Mouse (Mus musculus): ENCODE measurements around the gene 2300002M23Rik.
A peak's percentile ranks its signal among the peaks of the same experiment; 100 is the strongest.

The 2300002M23Rik gene

GRCm38 (mm10) chr17:35556186-35556765, 11.0 kb upstream of the 2300002M23Rik start:
- DNase-seq (ENCODE audit: low read depth, low spot score), result no peak

DNA sequence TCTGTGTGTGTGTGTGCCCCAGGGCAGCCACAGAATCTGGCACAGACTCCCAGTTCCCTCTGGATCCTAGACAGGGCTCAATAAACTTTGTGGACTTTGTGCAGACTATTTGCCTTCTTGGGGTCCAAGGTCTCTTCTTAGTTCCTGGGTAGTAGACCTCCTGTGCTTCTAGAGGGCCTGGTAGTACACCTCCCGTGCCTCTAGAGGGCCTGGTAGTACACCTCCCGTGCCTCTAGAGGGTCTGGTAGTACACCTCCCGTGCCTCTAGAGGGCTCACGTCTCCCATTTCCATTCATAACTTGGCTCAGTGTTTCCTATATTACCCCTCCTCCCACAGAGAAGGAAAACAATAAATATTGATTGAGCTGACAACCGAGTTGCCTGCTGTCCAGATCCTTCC, 10.4 kb upstream of the 2300002M23Rik start:
- DNase-seq (ENCODE audit: low read depth, low spot score), result peak; percentile 63

- DNase-seq (ENCODE audit: low read depth, low spot score), result no peak
These were observed 9.9 kb upstream of the 2300002M23Rik start for GRCm38 (mm10) chr17:35557351-35557750.

DNA sequence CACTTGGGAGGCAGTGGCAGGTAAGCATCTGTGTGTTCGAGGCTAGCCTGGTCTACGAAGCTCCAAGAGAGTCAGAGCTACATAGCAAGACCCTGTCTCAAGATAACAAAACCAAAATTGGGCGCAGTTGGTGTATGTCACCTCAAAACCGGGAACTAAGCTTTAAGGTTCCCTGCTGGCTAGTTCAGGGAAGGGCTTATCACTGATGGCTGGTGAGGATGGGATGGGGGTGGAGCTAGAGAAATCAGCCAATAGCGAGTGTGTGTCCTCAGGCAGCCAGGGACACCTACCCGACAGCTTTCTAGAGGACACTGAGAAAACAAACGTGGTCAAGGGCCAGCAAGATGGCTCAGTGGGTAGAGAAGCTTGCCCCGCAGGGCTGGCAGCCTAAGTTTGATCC, 9.0 kb upstream of the 2300002M23Rik start:
- no peak for DNase-seq (ENCODE audit: low read depth, low spot score)

GRCm38 (mm10) chr17:35567767-35568166, 517 bp downstream of the 2300002M23Rik start:
- no peak for DNase-seq (ENCODE audit: low read depth, low spot score)

- no peak for DNase-seq (ENCODE audit: low read depth, low spot score)
These were observed 2.1 kb downstream of the 2300002M23Rik start for GRCm38 (mm10) chr17:35569091-35569944.

- DNase-seq (ENCODE audit: low read depth, low spot score), result no peak
These were observed 3.6 kb downstream of the 2300002M23Rik start for GRCm38 (mm10) chr17:35570836-35571235.

DNA sequence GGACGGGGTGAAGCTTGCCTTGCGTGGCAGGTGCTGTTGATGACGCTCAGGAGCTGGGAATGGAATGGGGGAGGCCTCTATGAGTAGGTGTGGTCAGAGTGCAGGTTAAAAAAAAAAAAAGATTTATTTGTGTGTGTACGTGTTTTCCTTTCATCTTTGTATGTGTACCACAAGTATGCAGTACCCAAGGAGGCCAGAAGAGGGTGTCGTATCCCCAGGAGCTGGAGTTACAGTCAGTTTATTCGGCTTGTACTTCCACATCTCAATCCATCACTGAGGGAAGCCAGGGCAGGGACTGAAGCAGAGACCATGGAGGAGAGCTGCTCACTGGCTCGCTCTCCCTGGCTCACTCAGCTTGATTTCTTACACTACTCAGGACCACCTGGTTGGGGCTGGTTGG, 4.2 kb downstream of the 2300002M23Rik start:
- DNase-seq (ENCODE audit: low read depth, low spot score), result no peak

GRCm38 (mm10) chr17:35578211-35578610, 11.0 kb downstream of the 2300002M23Rik start:
- DNase-seq (ENCODE audit: low read depth, low spot score), result peak; percentile 89

- peak; percentile 31 for DNase-seq (ENCODE audit: low read depth, low spot score)
These were observed 15.7 kb downstream of the 2300002M23Rik start for GRCm38 (mm10) chr17:35582900-35583299.

- peak; percentile 67 for DNase-seq (ENCODE audit: low read depth, low spot score)
These were observed 17.2 kb downstream of the 2300002M23Rik start for GRCm38 (mm10) chr17:35584330-35584937.

GRCm38 (mm10) chr17:35587291-35587690, 20.0 kb downstream of the 2300002M23Rik start:
- no peak for DNase-seq (ENCODE audit: low read depth, low spot score)

DNA sequence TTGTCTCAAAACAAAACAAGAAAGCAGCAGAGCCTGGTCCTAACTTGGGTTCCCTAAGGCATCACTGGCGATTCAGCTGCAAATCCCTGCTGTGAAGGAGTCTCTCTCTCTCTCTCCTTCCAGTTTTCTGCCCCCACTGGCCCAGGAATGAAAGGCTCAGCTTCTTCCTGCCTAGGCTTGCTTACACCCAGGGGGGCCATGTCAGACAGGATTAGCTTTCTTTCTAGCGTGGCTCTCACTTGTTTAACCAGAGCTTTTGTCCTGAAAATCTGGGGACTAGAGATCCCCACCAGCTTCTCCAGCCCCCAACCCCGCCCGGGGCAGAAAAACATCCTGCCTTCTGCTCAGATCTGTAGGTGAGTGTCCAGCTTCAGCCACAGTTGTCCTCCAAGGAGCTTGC, 21.1 kb downstream of the 2300002M23Rik start:
- no peak for DNase-seq (ENCODE audit: low read depth, low spot score)

DNA sequence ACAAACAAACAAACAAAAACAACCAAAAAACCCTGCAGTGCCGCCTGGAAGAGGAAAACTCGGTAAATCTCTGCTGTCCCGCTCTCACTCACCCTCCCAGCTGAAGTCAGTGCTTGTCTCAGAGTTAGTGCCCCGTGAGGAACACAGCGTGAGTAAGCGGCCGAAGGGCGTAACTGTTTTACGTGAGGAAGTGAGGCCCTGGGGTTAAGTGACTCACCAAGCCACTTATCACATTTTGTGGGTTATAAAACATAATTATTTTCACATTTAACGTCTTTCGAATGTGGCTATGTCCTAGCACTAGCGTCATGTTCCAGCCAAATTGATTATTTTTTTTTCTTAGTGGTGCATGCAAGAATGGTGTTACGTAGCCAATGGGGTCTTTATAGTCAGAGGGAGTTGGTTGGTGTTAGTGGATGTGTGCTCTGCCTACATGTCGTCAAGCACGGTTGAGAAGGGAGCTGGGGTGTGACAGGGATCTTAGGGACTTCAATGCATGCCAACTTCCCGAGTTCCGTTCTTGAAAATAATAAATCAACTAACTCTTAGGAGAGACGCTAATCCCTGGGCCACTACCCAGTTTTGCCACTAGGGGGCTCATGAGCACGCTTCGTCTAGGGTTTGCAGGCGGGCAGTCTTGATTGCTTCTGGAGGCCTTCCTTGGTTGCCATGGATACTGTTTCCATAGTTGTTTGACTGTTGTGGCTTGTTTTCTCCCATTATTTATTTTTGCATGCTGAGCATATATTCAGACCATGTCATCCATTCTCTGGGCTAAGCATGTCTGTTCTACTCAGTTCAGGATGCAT, 23.4 kb downstream of the 2300002M23Rik start:
- peak; percentile 78 for DNase-seq (ENCODE audit: low read depth, low spot score)

DNA sequence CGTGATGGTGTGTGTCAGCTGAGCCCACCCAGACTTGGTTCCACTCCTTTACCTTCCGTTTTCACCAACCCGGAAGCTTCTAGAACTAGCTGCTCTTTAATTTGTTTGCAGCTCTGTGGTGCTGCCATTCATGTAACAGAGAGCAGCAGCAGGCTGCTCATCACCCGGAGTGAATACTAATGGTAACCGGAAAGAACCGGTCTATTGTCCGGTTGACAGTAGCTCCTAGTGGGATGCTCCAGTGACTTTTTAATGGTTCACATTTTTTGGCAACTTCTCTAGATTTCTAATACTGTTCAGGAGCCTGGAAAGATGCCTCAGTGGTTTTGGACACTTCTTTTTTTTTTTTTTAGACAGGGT, 23.9 kb downstream of the 2300002M23Rik start:
- DNase-seq (ENCODE audit: low read depth, low spot score), result no peak

GRCm38 (mm10) chr17:35591731-35592130, 24.5 kb downstream of the 2300002M23Rik start:
- no peak for DNase-seq (ENCODE audit: low read depth, low spot score)

DNA sequence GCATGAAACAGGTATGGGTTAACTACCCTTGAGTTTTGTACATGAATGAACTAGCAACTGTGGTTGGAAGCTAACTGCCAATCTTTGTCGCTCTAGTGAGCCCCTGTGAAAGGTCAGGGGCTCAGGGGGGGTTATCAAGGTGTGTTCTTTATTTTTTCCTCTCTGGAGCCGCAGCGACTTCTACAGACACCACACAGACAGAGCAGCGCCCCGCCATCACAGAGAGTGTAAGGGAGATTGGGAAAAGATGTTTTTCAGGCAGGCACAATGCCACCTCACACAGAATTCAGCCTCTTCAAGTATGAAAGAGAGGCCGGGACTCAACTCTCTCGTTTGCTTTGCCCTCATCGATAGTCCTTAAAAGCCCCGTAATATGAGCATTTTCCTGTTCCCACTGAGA, 24.9 kb downstream of the 2300002M23Rik start:
- DNase-seq (ENCODE audit: low read depth, low spot score), result no peak

GRCm38 (mm10) chr17:35593786-35594185, 26.5 kb downstream of the 2300002M23Rik start:
- DNase-seq (ENCODE audit: low read depth, low spot score), result no peak

GRCm38 (mm10) chr17:35594456-35594855, 27.2 kb downstream of the 2300002M23Rik start:
- no peak for DNase-seq (ENCODE audit: low read depth, low spot score)

DNA sequence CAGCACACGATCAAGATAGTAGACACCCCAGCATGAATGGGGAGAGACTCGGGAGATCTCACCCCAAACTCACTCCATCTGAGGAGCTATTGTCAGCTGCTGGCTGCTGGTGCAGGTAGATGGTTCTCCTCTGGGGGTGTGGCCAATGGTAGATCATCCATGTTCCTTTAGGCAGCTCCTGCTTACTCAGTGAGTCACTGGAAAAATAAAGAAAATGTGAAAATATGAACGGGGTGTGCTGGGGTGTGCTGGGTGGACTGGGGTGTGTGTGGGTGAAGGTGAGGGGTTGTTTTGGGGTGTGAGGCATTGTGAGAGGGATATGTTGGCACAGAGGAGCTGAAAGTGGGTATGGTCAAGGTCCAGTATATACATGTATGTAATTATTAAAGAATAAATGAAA, 30.1 kb downstream of the 2300002M23Rik start:
- no peak for DNase-seq (ENCODE audit: low read depth, low spot score)

DNA sequence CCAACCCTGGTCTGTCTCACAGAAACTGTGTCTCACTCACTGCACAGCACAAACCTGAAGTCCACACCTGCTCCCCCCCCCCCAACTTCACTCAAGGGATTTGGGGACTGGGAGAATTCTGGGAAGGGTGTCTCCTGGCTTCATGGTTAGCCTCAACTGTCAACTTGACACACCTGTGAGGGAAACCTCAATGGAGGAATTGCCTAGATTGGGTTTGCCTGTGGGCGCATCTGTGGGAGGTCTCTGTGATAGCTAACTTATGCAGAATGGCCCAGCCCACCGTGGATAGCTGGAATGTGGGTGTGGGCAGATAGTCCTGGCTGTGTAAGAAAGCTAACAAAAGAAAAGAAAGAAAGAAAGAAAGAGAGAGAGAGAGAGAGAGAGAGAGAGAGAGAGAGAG, 34.0 kb downstream of the 2300002M23Rik start, which contains the start of gene Sfta2:
Gene Sfta2 (plus strand): TSS at position 301 of the 400 bp plus-strand sequence.
- no peak for DNase-seq (ENCODE audit: low read depth, low spot score)

Measured in CD4-positive helper T cell, adult 2 months (primary cell).